Mouse (Mus musculus) spleen, adult 2 months (tissue): ENCODE data around the gene 1700020L24Rik.

Experiments used
- CTCF ChIP-seq: fragments of 200-500 bp; IDR thresholded peaks from 2 replicates; pipeline ENCODE4 v1.5.1; 2011; ENCODE audit warnings: mild to moderate bottlenecking, inconsistent platforms; ENCODE audit not compliant: insufficient read depth, insufficient read length, insufficient replicate concordance; ENCODE audit errors: extremely low read depth
- POLR2A ChIP-seq: fragments of 200-500 bp; IDR thresholded peaks from 2 replicates; pipeline ENCODE4 v1.6.1; 2011; ENCODE audit warnings: low read depth, low read length, inconsistent platforms

- TF ChIP-seq POLR2A: no peak
- TF ChIP-seq CTCF: no peak
Observed at GRCm38 (mm10) chr11:83448927-83449236, 11.4 kb downstream of the 1700020L24Rik start.
